Mouse (Mus musculus): ENCODE measurements around the gene Enho.
"Not testable (repeated sequence)": the region's sequence is repeated elsewhere in the genome, so short reads cannot be mapped to it uniquely, and the experiment has no call there.

GRCm38 (mm10) chr4:41684931-41685453 is 44.9 kb upstream of the Enho start:
- not testable (repeated sequence) for TF ChIP-seq CTCF (conservative IDR thresholded peaks at IDR 0.05; ENCODE audit: low read length); POU5F1 (IDR thresholded peaks at IDR 0.05; ENCODE audit: borderline replicate concordance, low read length); NANOG (IDR thresholded peaks at IDR 0.05; ENCODE audit: borderline replicate concordance, low read length)
